Mouse (Mus musculus) A20 (cell line): ENCODE measurements around the gene Susd1.
"Not testable (repeated sequence)": the region's sequence is repeated elsewhere in the genome, so short reads cannot be mapped to it uniquely, and the experiment has no call there.

Source experiments
- DNase-seq: peaks from one replicate; pipeline ENCODE4 v3.0.0-alpha.2; 2011; ENCODE audit warnings: low read depth, low spot score

Susd1 gene

GRCm38 (mm10) chr4:59286351-59286750, 152.1 kb downstream of the Susd1 start:
- DNase-seq = not testable (repeated sequence)

- DNase-seq = no peak
Observed at GRCm38 (mm10) chr4:59282699-59283487, 155.5 kb downstream of the Susd1 start.

DNA sequence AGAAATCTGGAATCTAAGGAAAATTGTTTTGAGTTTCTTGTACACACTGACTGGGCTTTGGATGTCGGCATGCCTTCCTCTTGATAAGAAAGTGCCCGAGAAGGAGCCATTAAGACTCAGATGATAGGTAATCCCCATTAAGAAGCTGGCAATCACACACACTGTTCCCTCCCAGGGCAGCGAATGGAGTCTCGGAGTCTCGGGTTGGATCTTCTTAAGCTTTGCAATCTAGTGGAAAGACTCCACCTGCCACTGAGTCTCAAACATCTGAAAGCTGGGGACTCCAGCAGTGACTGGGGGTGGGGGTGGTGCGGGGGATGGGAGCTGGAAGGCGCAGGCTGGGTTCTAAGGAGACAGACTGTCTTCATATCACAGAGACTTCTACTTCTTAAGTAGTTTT, 156.3 kb downstream of the Susd1 start:
- no peak for DNase-seq

GRCm38 (mm10) chr4:59280876-59281275, 157.6 kb downstream of the Susd1 start:
- no peak for DNase-seq

DNA sequence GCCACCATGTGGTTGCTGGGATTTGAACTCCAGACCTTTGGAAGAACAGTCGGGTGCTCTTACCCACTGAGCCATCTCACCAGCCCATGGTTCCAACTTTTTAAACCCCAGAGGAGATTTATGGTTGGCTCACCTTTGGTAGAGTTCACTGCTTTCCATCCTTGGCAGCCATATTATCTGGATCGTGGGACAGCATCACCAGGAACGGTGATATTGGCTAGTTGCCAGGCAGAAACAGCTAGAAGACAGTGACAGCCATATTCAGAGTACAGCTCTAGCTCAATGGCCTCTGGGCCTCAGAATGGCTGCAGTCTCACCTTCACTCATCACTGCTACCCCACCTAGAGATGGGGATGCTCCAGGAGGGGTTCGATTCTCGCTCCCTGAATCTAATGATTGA, 159.3 kb downstream of the Susd1 start:
- DNase-seq = no peak

GRCm38 (mm10) chr4:59278410-59278809, 160.0 kb downstream of the Susd1 start:
- DNase-seq = no peak

- no peak for DNase-seq
Observed at GRCm38 (mm10) chr4:59277958-59278357, 160.5 kb downstream of the Susd1 start.

- DNase-seq = no peak
Observed at GRCm38 (mm10) chr4:59275956-59276355, 162.5 kb downstream of the Susd1 start.

- peak; percentile 80 for DNase-seq
Observed at GRCm38 (mm10) chr4:59275494-59275893, 162.9 kb downstream of the Susd1 start.

DNA sequence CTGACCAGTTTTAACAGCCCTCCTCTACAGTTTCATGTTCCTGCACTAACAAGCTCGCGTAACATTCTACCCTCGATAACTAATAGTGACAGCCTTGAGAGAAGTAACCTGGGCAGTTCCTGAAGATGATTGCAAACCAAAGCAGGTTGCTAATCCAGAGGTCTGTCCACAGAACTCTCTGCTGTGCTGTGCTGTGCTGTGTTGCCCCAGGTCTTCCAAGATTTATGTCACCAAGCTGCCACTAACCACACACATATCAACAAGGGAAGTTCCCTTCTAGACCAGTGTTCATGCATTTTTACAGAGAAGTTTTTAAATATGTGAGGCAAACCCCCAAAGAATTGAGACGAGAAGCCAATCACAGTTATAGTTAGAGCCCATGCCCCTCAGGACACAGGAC, 164.3 kb downstream of the Susd1 start:
- DNase-seq = no peak

GRCm38 (mm10) chr4:59273342-59273741, 165.1 kb downstream of the Susd1 start:
- no peak for DNase-seq

DNA sequence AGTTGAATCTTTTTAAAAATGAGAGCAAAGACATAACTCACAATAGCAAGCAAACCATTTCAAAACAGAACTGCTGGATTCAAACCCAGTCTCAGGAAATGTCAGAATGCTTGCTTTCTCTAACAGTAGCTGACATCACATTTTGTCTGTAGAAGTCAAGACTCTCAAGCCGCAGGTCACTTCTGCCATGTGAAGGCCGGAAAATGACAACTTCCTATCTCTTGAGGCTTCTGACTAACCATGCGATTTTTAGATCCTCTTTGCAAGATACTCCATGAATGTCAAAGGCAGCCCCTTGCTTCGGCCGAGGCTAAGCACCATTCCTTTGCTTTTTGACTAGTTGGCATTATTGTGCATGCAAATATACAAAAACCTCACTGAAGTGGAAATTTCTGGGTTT, 172.8 kb downstream of the Susd1 start:
- no peak for DNase-seq

DNA sequence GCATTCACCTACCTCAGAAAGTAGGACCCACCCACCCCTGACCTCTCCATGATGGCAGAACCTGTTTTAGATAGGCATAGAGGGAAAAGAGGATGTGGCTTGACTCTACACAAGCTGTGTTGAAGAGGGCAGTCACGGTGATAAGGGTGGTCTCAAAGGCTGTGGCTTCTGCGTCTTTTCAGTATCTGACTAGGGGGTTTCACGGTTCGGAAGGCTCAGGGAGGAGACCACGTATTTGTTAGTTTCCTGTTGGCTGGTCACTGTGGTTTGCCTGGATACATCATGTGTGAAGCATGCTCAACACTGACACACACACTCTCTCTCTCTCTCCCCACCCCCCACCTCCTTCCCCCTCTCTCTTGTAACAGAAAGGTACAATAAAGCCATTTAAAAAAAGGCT, 173.3 kb downstream of the Susd1 start:
- DNase-seq = no peak
